Mouse (Mus musculus) c-Kit-negative CD71-positive TER-119-positive erythroid progenitor cells, embryonic 14.5 days (primary cell): ENCODE data around the gene Elmsan1.
"Not testable (repeated sequence)": the region's sequence is repeated elsewhere in the genome, so short reads cannot be mapped to it uniquely, and the experiment has no call there.

ENCODE experiments used
- DNase-seq: peaks from one replicate; pipeline ENCODE4 v3.0.0-alpha.2; 2013; ENCODE audit warnings: low read depth, low spot score

The Elmsan1 gene

DNA sequence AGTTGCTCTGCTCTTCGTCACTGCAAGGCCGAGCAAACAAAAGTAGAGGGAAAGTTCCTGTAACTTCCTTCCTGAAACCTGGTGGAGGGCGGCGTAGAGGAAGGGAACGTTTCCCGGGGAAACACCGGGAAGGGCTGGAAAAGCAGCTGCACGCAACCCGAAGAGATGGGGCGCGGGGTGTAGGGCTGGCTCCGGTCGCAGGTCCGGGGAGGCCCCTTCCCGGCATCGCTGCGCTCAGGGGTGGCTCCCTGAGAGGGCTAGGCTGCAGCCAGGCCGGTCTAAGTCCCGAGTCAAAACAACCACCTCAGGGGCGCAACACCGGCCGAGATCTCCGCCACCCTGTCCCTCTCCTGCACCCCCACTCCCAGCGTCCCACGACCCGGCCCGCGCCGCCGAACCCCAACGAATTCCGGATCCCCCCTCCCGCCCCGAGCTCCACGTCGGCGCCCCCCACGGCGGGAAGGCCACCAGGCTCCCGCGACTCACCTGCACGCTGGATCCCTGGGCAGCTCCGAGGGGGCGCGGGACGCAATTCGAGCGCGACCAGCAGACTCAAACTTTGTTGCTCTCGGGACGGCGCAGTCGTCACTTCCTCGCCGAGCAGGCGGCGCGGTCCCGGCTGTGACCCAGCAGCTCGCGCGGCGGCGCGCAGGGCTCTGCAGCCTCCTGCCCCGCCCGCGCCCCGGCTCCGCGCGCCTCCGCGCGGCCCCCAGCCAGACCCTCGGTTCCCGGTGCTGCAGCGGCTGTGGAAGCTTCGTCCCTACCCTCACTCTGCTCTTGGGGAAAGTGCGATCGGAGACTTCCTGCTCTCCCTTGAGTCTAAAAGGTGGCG lies at the start of gene Elmsan1:
Gene Elmsan1 (minus strand): TSS at position 593 of the 832 bp plus-strand sequence.
- no peak for DNase-seq

DNA sequence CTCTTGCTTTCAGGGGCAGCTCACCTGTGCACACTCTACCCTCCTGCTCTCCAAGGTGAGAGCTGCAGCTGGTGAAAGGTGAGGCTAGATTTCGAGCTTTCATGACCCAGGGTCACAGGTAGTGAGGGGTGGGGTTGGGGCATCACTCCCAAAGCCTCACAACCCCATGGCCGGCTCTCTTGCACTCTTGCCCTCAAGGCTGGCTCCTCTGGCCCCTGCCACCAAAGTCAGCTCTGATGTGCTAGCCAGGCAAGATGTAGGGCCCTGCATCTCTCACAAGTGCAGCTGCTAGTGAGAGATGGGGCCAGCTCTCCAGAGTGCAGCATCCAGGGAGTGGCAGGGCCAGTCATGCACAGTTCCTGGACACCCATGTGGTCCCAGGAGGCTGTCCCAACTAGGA lies 48.6 kb upstream of the Elmsan1 start:
- DNase-seq: no peak

DNA sequence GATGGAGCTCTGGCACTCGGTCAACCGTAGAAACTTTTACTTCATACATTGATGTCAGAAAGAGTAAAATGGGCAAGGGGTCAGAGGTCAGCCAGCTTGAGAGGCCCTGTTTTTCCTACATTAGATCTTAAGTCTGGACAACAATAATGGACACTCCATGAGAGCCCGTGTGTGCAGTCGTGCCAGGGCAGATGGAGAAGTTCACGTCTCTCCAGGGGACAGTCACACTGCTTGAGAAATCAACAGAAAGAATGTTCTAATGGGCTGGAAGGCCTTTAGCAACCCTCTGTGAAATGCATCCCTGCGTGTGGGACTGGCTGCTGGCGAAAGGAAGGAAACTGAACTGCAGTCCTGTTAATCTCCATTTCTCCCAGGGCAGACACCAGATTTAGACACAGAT lies 41.7 kb upstream of the Elmsan1 start:
- DNase-seq: no peak

DNA sequence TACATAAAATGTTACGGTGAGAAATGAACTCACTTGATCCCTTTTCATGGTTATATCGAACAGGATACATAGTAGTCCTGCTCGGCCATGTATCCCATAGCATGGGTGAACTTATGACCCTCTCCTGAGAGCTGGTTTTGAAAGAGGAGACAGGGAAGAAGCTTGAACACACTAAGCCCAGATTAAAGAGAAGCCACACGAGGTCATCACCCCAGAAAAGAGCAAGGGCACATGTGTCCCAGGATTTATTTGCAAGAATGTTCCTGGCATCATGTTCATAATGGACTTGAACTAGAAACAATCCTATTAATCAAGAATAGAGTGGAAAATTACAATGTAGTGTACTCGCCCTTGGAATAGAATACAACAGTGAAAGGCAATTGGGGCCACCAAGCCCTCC lies 36.2 kb upstream of the Elmsan1 start:
- DNase-seq: no peak

DNA sequence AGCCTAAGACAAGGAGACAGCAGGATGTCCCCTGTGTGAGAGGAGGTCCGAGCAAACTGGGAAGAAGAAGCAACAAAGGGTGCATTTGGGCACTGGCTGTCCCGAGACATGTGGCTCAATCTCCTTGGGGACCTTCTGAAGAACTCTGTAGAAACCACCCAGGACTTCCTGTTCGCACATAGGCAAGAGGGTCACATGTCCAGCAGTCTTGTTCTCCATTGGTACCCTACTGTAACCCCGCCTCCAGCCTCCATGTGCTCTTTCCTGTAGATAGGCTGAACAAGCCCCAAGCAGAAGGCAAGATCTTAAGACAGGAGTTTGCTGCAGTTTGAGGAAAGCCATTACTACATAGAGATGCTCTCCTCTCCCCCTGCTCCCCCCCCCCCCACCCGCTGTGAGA lies 34.1 kb upstream of the Elmsan1 start:
- no peak for DNase-seq

DNA sequence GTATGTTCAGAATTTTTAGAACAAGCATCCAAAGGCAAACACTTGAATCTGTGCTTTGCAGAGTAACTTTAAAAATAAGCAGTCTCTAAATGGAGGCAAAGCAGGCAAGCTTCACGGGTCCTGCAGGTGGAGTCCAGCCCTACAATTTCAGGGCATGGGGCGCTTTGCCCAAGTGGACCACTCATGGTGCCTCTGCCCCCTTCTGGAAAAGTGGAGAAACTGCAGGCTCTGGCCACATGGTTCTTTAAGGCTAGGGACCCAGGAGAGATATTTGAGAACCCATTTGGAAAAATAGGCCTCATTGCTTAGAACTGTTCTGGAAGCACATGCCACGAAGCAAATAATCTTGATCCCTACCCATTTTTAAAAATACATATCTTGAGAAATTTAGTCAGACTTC lies 30.5 kb upstream of the Elmsan1 start:
- DNase-seq: peak; percentile 57

DNA sequence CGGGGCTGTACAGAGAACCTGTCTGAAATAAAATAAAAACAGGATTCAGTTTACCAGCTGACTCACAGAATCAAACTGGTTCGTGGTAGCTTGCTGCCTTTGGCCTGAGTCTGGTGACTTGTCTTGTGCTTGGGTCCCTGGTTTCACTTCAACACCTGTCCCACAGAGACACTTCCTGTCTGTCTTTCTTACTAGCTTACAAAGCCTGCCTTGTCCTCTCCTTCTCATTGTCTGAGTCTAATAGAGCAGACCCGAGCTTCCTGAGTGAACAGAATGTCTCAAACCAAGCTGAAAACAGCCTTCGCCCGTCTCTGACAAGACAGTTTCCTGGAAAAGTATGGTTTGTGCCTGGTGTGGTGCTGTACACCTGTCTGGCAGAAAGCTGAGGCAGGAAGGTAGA lies 27.0 kb upstream of the Elmsan1 start:
- DNase-seq: no peak

DNA sequence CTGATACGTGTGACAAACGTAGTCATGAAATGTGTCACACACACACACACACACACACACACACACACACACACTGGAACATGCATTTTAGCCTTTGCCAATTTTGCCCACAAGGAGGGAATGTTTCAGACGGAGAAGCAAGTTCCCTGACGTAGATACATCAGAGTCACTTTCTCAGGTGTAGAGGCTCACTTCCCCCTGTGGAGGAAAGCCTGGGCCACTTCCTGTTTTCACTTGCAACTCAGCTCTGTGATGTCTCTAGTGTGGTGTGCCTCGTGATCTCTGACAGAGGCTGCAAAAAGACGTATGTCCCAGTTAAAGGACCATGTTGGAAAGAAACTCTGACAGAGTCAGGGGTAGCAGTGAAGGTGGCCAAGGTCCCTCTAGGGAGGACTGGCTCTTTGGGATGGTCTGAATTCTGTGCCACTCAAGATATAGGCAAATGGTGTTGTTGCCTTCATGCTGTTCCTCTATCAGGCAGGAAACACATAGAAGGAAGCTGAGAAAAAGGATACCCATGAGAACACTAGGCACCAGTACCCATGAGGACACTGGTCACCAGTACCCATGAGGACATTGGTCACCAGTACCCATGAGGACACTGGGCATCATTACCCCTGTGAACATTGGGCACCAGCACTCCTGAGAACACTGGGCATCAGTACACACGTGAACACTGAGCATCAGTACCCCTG lies 24.5 kb upstream of the Elmsan1 start:
- DNase-seq: no peak

DNA sequence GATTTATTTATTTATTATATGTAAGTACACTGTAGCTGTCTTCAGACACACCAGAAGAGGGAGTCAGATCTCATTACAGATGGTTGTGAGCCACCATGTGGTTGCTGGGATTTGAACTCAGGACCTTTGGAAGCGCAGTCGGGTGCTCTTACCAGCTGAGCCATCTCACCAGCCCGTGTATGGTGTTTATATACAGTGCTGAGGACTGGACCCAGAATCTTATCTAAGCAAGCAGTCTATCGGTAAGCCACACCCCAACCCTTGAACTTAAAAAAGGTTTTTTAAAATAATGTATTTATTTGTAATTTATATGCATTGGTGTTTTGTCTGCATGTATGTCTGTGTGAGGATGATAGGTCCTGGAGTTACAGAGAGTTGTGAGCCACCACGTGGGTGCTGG lies 18.4 kb upstream of the Elmsan1 start:
- not testable (repeated sequence) for DNase-seq

DNA sequence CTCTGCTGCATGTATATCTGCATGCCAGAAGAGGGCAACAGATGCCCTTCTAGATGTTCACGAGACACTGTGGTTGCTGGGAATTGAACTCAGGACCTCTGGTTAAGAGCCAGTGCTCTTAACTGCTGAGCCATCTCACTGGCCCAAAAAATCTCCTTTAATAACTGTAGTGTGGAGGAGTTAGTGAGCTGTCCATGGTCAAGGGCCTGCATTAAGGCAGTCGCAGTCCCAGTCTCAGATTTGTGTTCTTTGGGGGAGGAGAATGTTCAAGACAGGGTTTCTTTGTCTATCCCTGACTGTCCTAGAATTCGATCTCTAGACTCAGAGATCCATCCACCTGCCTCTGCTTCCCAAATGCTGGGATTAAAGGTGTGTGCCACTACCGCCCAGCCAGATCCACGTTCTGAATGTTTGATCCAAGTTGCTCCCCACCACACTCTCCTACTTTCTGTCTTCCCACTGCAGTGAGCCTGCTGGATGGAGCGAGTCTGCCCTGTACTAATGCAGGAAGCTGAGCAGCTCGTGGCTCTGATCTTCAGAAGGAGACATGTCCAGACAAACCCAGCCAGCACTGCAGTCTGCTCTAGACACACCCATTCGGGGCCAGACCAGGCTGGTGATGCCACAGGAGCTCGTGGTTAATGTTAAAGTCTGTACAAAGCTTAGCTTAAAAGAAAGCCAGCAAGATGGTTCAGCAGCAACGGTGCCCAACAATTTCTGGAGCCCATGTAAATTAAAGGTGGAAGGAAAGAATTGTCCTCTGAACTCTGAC lies 17.5 kb upstream of the Elmsan1 start:
- no peak for DNase-seq

DNA sequence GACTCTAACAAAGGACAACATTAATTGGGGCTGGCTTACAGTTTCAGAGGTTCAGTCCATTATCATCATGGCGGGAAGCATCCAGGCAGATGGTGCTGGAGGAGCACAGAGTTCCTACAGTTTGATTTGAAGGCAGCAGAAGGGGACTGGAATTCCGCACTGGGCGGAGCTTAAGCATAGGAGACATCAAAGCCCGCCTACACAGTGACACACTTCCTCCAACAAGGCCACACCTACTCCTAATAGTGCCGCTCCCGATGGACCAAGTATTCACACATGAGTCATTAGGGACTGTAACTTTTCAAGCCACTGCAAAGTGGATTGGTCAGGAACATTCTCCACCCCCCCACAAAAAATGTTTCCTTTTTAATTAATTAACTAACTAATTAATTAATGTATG lies 16.9 kb upstream of the Elmsan1 start:
- no peak for DNase-seq

DNA sequence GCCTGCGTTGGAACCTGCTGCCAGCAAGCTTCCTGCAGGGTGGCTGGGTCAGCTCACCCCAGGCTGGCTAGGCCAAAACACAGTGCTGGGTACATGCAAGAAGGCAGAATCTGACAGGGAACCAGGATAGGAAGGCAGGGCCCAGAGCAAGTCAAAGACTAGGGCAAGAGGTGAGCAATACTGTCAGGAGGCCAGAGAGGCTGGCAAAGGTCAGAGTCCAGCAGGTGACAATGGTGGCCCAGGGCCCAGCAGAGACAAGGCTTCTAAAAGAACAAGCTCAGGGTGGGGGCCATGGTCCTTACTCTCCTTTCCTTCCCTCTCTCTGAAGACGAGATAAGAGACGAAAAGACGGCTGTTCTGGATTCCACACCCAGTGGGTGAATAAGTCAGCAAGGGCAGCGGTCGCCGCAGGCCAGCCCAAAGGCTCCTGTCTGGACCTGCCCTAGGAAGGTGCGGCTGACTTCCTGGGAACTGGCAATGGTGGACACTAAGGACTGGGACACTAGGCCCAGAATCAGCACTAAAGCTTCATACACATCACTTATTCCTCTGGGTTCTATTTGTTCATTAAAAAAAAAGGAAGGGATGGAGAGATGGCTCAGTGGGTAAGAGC lies 14.9 kb upstream of the Elmsan1 start:
- DNase-seq: no peak

DNA sequence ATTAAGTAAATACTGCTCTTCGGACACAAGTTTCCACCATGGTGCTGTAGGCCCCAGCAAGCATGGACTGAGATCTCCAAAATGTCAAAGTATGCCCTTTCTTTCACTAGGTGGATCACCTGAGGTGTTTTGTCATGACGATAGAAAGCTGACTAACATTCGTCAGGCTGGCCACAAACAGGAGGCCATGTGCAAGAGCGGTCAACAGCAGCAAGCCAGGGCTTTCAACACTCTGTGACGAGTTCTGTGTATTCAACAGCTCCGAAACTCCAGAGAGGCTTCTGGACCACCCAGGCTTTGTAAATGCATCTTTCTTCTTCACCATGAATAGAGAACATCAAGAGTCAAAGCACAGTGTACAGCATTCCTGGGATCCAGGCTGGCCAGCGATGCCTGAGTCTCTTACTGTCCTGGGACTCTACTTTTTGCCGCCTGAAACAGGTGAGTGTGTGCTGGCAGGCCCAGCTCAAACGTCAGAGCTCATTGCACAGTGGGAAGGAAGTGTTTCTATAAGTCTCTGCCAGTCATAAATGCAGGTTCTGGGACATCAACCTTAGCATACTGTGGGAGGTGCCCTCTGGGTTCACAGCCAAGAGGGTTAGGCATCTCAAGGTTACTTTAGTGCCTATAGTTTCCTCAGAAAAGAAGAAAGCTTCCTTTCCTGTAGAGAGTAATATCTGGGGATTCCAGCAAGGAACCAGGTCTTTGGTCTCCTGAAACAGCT lies 7.6 kb upstream of the Elmsan1 start:
- DNase-seq: no peak

DNA sequence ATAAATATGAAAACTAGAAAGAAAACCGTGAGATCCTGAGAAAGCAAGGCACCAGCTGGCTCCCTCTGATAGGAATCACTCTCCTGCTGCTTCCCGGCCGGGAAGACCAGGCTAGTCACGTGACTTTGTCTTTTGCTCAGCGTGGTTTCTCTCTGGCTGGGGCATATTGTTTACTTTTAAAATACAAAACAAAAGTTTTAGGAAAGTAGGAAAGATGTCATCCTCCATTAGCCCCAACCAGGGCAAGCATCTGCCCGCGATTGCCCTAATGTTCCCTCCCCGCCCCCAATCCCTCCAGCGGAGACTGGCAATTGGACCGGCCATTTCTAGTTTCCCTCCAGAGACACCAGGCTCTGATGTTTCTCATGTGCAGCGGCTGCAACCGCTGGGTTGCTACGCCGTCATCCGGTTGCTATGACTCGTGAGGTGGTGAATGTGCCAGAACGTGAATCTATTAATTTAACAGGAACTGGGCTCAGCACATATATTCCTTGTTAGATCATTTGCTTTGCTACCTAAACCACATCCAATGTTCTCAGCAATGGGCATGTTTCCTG lies 3.8 kb upstream of the Elmsan1 start:
- DNase-seq: no peak

DNA sequence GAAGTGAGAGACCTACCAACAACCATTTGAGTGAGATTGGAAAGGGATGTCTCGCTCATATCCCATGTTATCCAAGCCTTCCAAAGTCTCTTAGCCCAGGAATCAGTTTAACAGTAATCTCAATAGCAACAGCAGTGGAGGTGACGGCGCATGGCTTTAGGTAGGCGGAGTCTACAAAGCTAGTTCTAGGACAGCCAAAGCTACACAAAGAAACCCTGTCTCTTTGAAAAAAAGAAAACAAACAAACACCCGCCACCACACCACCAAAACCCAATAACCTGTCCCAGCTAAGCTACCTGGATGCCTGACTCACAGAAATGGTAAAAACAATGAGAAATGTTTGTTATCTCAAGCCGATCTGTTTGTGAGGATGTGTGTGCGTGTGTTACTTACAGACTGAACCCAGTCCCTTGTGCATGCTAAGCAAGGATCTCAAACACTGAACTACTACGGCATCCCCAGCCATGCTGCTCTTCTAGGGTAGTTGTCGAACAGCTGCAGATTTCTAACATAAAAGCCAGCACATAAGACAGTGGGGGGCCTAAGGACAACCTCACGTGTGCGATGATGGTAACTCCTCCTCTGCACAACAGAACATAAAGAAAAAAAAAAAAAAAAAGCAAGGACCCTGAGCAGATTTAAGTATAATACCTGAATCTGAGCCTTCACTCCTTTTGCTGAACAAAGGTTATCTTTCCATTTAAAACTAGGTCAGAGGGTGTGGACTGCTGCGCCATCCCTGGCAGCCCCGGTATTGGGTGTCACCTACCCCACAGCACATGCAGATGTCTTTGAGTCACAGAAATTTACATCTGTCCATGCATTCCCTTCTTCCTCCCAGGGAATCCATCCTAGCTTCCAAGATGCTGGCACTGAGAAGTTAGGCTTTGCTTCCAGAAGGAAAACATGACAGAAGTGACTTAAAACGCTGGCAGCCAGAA lies 2.5 kb upstream of the Elmsan1 start:
- no peak for DNase-seq

DNA sequence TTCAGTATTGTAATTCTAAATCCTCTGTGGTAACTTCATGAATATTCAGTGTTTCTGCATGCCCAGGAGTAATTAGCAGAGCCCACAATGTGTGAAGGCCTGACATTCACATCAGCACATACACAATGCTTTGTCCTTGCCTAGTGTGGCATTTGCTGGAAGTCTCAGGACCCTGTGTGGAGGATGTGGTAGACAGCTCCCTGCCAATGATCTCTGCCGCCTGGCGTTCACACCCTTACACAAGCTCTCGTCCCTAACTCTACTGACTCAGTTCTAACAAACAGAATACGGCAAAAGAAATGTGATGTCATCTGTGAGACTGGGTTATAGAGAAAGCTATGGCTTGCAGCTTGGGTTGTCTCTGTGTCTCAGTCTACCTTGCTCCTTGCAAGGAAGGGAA lies 1.8 kb upstream of the Elmsan1 start:
- DNase-seq: no peak

DNA sequence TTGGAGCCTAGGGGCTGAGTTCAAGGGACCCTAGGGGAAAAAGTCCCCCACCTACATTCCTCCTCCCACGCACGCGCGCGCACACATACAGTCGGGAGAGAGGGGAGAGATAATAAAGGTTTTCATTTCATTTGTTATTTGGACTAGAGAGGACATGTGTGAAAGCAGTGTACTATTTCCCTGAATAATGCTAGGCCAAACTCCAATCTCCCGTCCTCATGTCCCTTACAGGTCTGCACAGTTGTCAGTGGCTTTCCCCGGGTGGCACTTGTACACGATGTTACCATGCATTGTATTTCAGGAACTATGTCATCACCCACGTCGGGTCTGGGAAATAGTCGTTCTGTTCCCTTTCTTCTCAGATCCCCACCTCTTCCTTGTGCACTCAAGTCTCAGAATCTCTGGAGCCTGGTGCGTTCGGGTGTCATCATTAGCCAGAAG lies 460 bp upstream of the Elmsan1 start:
- DNase-seq: no peak

DNA sequence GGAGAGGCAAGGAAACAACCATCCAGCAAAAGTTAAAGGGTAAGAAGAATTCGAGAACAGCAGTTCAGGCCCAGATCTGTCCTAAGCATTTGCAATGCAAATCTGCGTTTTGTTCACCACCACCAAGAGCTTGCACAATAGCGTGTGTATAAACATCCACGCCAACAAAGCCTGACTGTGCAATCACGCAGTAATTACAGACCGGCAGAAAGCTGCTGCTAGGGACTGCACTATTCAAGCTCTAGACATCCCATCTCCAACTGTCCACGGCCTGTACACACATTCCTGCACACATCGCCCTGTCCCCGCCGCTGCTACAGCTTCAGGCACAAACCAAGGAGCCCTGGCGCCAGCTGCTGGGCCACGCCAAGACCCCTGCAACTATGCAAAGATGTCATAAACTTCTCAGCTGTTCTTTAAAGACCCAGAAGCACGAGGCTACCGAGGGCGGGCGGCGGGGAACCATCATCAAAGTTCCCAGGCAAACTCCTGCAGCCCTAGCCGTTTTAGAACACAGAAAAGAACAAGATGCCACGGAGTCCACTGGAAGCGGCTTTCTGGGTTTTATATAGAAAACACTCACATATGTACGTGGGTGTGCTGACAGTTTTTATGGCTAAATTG lies 1.1 kb downstream of the Elmsan1 start:
- no peak for DNase-seq

DNA sequence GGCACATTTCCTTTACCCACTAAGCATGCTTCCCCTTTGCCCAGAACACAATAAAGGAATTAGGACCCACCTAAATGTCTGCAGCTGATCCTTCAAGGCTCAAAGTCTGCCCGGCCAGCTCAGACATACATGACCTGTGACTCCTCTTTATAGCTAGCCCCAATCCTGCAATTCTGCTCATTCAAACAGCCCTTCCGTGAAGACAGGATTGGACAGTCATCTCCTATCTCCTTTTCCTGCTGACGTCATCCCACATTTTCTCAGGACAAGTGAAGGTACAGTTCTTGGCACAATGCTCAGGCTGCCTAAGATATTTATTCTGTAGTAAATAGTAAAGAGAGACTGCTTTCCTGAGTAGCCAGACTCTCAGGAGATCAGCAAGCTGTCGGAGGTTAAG lies 1.6 kb downstream of the Elmsan1 start:
- DNase-seq: no peak
